Mouse (Mus musculus): ENCODE data around the gene Ralbp1.

- TF ChIP-seq CTCF (IDR thresholded peaks at IDR 0.05; ENCODE audit: insufficient read depth, low read length) (no peak), POLR2A (IDR thresholded peaks at IDR 0.05; ENCODE audit: borderline replicate concordance, extremely low read depth, low read depth, low read length) (no peak)
Measured at GRCm38 (mm10) chr17:65905241-65905640, 19.6 kb upstream of the Ralbp1 start.

Measured in lung, adult 2 months (tissue).